Mouse (Mus musculus) hindbrain, postnatal 0 days (tissue): ENCODE data around the gene Lmnb2. TPM values are rescaled to one million over a fixed set of nuclear protein-coding genes. Genes with fewer than 3 reads are reported as not detected.

ENCODE experiments used
- ATAC-seq: fragments of 200-750 bp; cut with Nextera tagmentation; 2 replicates; pipeline ENCODE4 v1.8.0; 2017; ENCODE audit warnings: mild to moderate bottlenecking, moderate TSS enrichment, moderate library complexity
- DNase-seq: peaks from one replicate; pipeline ENCODE4 v3.0.0-alpha.2; 2015; ENCODE audit warnings: low spot score
- H3K27ac ChIP-seq: fragments of 300-500 bp; sonication (generic); 2 replicates; pipeline ENCODE4 v1.5.1; 2014; ENCODE audit warnings: mild to moderate bottlenecking
- H3K27me3 ChIP-seq: fragments of 300-500 bp; sonication (generic); 2 replicates; pipeline ENCODE4 v1.6.1; 2014; ENCODE audit warnings: low read length, mixed read lengths; ENCODE audit not compliant: insufficient read depth
- H3K36me3 ChIP-seq: fragments of 300-500 bp; sonication (generic); 2 replicates; pipeline ENCODE4 v1.6.1; 2014; ENCODE audit warnings: low read length, mixed read lengths; ENCODE audit not compliant: insufficient read depth
- H3K4me1 ChIP-seq: fragments of 300-500 bp; sonication (generic); 2 replicates; pipeline ENCODE4 v1.6.1; 2014; ENCODE audit warnings: antibody characterized with exemption, low read length, mixed read lengths; ENCODE audit not compliant: insufficient read depth
- H3K4me2 ChIP-seq: fragments of 300-500 bp; sonication (generic); 2 replicates; pipeline ENCODE4 v1.6.1; 2014; ENCODE audit warnings: low read depth, mild to moderate bottlenecking, low read length, moderate library complexity, mixed read lengths
- H3K4me3 ChIP-seq: fragments of 300-500 bp; sonication (generic); 2 replicates; pipeline ENCODE4 v1.5.1; 2014; ENCODE audit warnings: low read length
- H3K9ac ChIP-seq: fragments of 300-500 bp; sonication (generic); replicated peaks from 2 replicates; pipeline ENCODE4 v1.6.1; 2014; ENCODE audit warnings: mild to moderate bottlenecking, low read length, moderate library complexity, mixed read lengths
- H3K9me3 ChIP-seq: fragments of 300-500 bp; sonication (generic); 2 replicates; pipeline ENCODE4 v1.6.1; 2016; ENCODE audit warnings: low read length, mixed read lengths
- CTCF ChIP-seq: IDR thresholded peaks from 2 replicates; pipeline ENCODE4 v1.5.1; 2016; ENCODE audit warnings: antibody characterized with exemption, control low read depth, low read depth
- WGBS: fragments of 180-500 bp; shearing (Covaris S2); extraction: QIAGEN DNeasy Blood & Tissue Kit; methylation state at CpG from one replicate; pipeline ENCODE4 v1.1.7; 2014; 5-methylcytosine and 5-hydroxymethylcytosine counted together
- polyA plus RNA-seq: library from polyadenylated mRNA; unstranded; fragments of >200 nt; fragmentation: Nextera tagmentation; extraction: Ambion mirVana; gene quantifications from 2 replicates; pipeline ENCODE4 v1.2.1, GENCODE M21; 2015
- total RNA-seq: library from RNA; depleted of rRNA; stranded (reverse); fragments of >200 nt; gene quantifications from 2 replicates; pipeline ENCODE4 v1.2.3, GENCODE M21; 2014

Lmnb2 gene
- total and polyA plus RNA-seq, 2 experiments from 2014 or later, result 24.8 to 42.3 TPM

DNA sequence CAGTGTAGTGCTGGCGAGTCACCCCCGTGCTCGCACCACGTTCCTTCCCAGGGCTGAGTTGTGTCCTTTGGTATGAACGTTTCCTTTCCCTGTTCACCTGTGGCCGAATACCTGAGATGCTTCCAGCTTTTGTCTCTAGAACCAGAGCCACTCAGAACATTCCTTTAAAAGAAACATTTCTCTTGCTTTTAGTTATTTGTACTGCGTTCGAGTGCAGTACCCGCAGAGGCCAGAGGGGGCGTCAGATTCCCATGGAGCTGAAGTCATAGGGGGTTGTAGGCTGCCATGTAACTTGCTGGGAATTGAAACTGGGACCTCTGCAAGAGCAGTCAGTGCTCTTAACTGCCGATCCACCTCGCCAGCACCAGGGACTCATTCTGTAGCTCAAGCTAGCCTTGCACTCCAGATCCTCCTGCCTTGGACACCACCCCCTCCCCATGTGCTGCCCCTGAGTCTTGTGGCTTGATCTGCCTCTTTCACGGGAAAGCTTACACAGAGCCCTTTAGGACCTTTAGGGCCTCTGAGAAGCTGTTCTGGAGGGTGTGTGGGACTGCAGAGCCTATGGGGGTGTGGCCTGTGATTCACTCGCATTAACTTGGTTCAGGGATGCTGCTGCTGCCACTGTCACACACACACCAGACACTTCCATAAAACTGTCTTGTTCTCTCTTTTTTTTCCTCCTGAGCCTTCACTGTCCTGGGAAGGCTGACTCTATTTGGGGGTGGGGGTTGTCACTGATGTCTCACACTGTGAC lies 28.8 kb upstream of the Lmnb2 start:
- Histone ChIP-seq H3K9me3 (no peaks in the 10 kb centered on the region), H3K9ac (no peak overlapping the region), H3K4me3 (no peak overlapping the region), H3K27ac (no peak overlapping the region), H3K4me2 (no peak overlapping the region), H3K36me3 (no peaks in the 10 kb centered on the region), H3K4me1 (0 out of 2 replicates have a peak, but pooled peaks cover 3% of the 10 kb centered on the region), H3K27me3 (no peaks in the 10 kb centered on the region)
- 71% methylated on average over 14 of the region's 14 CpGs for WGBS
- TF ChIP-seq CTCF, result peak; percentile 59
- no peak for ATAC-seq
- DNase-seq, result no peak

DNA sequence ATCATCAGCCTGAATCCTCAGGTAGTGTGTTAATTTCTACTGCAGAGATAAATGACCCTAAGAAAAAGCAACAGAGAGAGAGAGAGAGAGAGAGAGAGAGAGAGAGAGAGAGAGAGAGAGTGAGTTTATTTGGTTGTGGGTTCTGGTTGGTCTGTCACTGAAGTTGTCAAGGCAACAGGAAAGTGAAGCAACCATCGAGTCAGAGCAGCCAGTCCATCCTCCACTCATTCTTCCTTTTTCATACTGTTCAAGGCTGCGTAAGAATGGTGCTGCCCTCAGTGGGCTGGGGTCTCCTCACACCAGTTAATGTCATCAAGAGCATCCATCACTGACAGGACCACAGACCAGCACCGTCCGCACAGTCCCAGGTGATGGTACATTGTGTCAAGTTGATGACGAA lies 26.2 kb upstream of the Lmnb2 start:
- Histone ChIP-seq H3K36me3 (no peaks in the 10 kb centered on the region), H3K9ac (no peak overlapping the region), H3K27me3 (no peaks in the 10 kb centered on the region), H3K4me1 (peaks cover 7% of the 10 kb centered on the region), H3K9me3 (no peaks in the 10 kb centered on the region), H3K4me2 (no peak overlapping the region), H3K27ac (no peak overlapping the region), H3K4me3 (no peak overlapping the region)
- DNase-seq (no peak), ATAC-seq (no peak)
- TF ChIP-seq CTCF, result no peak
- 77% methylated on average over 5 of the region's 5 CpGs for WGBS

DNA sequence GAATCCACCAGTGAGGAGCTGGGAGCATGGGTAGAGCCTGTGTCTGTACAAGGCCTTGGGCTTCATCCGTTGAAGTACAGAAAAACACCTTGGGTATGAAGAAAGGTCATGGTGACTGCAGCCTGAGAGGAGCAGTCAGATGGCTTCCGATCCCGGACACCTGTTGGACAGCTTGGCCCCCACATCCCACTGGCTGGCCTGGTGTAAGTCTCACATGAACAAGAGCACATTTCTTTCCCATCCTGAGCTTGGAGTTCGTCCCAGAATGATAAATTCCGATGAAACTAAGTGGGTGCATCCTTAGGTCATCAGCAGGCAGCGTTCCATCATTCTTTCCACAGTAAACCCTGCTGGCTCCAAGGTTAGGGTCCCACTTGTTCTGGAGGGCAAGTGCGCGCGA lies 25.7 kb upstream of the Lmnb2 start:
- ATAC-seq, result no peak
- WGBS, result 74% methylated on average over 9 of the region's 9 CpGs
- DNase-seq, result no peak

DNA sequence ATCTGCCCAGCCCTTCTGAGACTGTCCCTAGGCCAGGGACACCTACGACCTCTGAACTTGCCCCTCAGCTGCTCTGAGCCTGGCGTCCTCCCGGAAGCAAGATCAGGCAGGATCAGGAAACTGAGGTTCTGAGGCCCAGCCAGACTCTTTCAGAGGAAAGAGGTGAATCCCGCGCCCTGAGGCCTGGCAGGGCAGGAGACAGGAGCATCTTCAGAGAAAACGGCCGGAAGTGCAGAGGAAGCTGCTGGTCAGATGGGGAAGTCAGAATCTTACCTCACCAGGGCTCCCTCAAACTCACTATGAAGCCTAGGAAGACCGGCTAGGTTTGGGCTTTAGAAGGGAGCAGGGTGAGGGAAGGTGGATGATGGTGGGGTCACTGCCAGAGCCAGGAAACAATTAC lies 24.9 kb upstream of the Lmnb2 start:
- 65% methylated on average over 8 of the region's 8 CpGs for WGBS
- H3K27me3 ChIP-seq, result no peaks in the 10 kb centered on the region
- no peaks in the 10 kb centered on the region for H3K9me3 ChIP-seq
- H3K4me2 ChIP-seq, result no peak overlapping the region
- ATAC-seq, result no peak
- H3K4me3 ChIP-seq, result no peak overlapping the region
- no peak for DNase-seq
- H3K36me3 ChIP-seq, result no peaks in the 10 kb centered on the region
- peaks cover 7% of the 10 kb centered on the region for H3K4me1 ChIP-seq
- no peak overlapping the region for H3K27ac ChIP-seq
- H3K9ac ChIP-seq, result no peak overlapping the region
- TF ChIP-seq CTCF, result no peak

More for the DNA sequence above, 25.7 kb upstream of the Lmnb2 start:
- no peaks in the 10 kb centered on the region for H3K27me3 ChIP-seq
- H3K4me3 ChIP-seq, result no peak overlapping the region
- no peak for TF ChIP-seq CTCF
- H3K4me1 ChIP-seq, result peaks cover 7% of the 10 kb centered on the region
- no peak overlapping the region for H3K4me2 ChIP-seq
- H3K9me3 ChIP-seq, result no peaks in the 10 kb centered on the region
- H3K27ac ChIP-seq, result no peak overlapping the region
- no peak overlapping the region for H3K9ac ChIP-seq
- H3K36me3 ChIP-seq, result no peaks in the 10 kb centered on the region

DNA sequence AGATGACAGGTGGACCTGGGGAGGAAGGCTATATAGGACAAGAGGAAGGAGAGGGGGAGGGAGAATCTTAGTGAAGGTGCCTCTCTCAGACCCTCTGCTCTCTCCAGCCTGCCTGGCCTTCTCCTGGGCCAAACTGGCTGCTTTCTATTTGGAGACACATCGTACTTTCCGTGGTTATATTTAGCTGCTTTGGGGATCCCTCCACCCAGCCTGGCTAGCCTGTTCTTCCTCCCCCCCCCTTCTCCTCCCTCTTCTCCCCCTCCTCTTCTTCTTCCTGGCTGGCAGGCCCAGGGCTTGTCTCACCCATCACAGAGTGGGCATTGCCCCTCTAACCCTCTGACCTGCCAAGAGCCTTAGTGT lies 22.9 kb upstream of the Lmnb2 start:
- DNase-seq, result no peak
- 52% methylated on average over 2 of the region's 2 CpGs for WGBS
- Histone ChIP-seq H3K4me2 (no peak overlapping the region), H3K27ac (no peak overlapping the region), H3K9ac (no peak overlapping the region; the same call in 1 of the 2 replicates), H3K9me3 (no peaks in the 10 kb centered on the region), H3K27me3 (no peaks in the 10 kb centered on the region; the same call in 1 of the 2 replicates), H3K4me3 (no peak overlapping the region), H3K36me3 (no peaks in the 10 kb centered on the region), H3K4me1 (peaks cover 19% of the 10 kb centered on the region)
- no peak for ATAC-seq
- no peak for TF ChIP-seq CTCF

DNA sequence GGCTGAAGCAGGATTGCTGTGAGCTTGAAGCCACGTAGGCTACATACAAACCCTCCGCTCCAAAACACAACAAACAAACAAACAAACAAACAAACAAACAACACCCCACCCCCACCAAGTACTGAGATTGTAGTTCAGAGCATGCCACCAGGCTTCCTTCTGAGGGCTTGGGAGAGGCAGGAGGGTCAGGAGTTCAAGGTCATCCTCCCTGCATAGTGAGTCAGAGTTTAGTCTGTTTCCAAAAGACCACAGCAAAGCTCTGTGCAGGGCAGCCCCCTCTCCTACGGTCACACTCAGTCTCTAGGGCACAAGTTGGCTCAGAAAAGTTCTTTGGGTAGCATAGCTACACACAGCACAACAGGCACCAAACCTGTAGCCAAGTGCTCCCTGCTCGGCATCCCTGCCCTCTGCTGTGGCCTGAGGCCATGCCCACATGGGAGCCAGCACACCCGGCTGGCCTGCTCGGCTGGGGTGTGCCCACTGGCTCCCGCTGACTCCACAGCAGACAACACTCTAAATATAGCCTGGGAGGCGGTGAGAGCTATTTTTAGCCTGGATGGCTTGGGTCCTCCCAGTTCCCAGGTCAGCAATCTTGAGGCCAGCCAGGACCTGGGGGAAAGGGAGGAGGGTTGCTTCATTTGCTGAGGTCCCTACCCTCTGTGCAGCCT lies 22.4 kb upstream of the Lmnb2 start:
- Histone ChIP-seq H3K4me3 (peak overlapping the region; percentile 29; the same call in 1 of the 2 replicates), H3K36me3 (no peaks in the 10 kb centered on the region), H3K27ac (peak overlapping the region; percentile 72), H3K9me3 (no peaks in the 10 kb centered on the region), H3K4me2 (peak overlapping the region; percentile 60), H3K9ac (peak overlapping the region; percentile 47), H3K27me3 (no peaks in the 10 kb centered on the region; the same call in 1 of the 2 replicates), H3K4me1 (peaks cover 21% of the 10 kb centered on the region)
- DNase-seq (no peak), ATAC-seq (no peak)
- WGBS, result 35% methylated on average over 8 of the region's 8 CpGs
- TF ChIP-seq CTCF, result no peak

DNA sequence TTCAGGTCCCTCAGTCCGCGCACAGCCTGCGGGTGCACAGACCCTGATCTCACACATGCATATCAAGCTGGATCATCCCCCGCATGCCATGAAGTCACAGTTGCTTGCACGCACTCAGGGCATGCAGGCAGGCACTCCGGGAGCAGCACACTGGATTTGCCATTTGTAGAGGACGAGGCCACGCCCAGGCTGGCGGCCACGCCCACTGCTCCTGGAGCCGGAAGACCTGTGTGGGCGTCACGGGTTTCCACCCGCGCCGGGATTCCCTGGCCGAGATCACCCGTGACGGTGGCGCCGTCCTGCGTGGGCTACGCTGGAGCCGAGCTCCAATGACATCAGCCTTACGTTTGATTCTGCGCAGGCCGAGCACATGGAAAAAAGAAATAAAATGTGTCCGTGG lies 21.6 kb upstream of the Lmnb2 start:
- Histone ChIP-seq H3K9me3 (no peaks in the 10 kb centered on the region), H3K36me3 (no peaks in the 10 kb centered on the region), H3K4me3 (peak overlapping the region; percentile 29), H3K4me1 (peaks cover 21% of the 10 kb centered on the region), H3K27ac (peak overlapping the region; percentile 72), H3K9ac (peak overlapping the region; percentile 47), H3K4me2 (peak overlapping the region; percentile 60), H3K27me3 (no peaks in the 10 kb centered on the region; the same call in 1 of the 2 replicates)
- peak; percentile 84 for DNase-seq
- 3% methylated on average over 28 of the region's 28 CpGs for WGBS
- no peak for TF ChIP-seq CTCF
- peak; percentile 75 for ATAC-seq
